Mouse (Mus musculus): ENCODE data around the gene Ldlrap1. TPM values are rescaled to one million over a fixed set of nuclear protein-coding genes. Genes with fewer than 3 reads are reported as not detected.

Gene Ldlrap1
- polyA plus RNA-seq, 1 experiment from 2014 or later: 24.9 TPM

- no peak overlapping the region for H3K27ac ChIP-seq
- no peak overlapping the region for H3K9ac ChIP-seq
- H3K36me3 ChIP-seq: no peaks in the 10 kb centered on the region
- WGBS: 80% methylated on average over 14 of the region's 14 CpGs
- no peak for ATAC-seq (ENCODE audit: borderline replicate concordance, extremely low read depth, low FRiP score, low TSS enrichment)
- no peak overlapping the region for H3K4me2 ChIP-seq
- H3K4me3 ChIP-seq: no peak overlapping the region
- no peaks in the 10 kb centered on the region for H3K27me3 ChIP-seq
- H3K4me1 ChIP-seq: peaks cover 78% of the 10 kb centered on the region
- H3K9me3 ChIP-seq: no peaks in the 10 kb centered on the region
These were observed 8.9 kb downstream of the Ldlrap1 start for GRCm38 (mm10) chr4:134758922-134759321.

GRCm38 (mm10) chr4:134758367-134758766, 9.5 kb downstream of the Ldlrap1 start:
- no peak overlapping the region for H3K27ac ChIP-seq
- 75% methylated on average over 4 of the region's 4 CpGs for WGBS

GRCm38 (mm10) chr4:134756953-134757352, 10.9 kb downstream of the Ldlrap1 start:
- no peaks in the 10 kb centered on the region for H3K36me3 ChIP-seq
- 82% methylated on average over 7 of the region's 7 CpGs for WGBS
- no peaks in the 10 kb centered on the region for H3K27me3 ChIP-seq
- H3K4me3 ChIP-seq: no peak overlapping the region
- no peak overlapping the region for H3K27ac ChIP-seq
- no peaks in the 10 kb centered on the region for H3K9me3 ChIP-seq
- no peak overlapping the region for H3K9ac ChIP-seq
- no peak overlapping the region for H3K4me2 ChIP-seq
- H3K4me1 ChIP-seq: peaks cover 75% of the 10 kb centered on the region
- no peak for ATAC-seq (ENCODE audit: borderline replicate concordance, extremely low read depth, low FRiP score, low TSS enrichment)

More at GRCm38 (mm10) chr4:134758367-134758766, 9.5 kb downstream of the Ldlrap1 start:
- no peak overlapping the region for H3K4me3 ChIP-seq
- no peaks in the 10 kb centered on the region for H3K27me3 ChIP-seq
- H3K9ac ChIP-seq: no peak overlapping the region
- ATAC-seq (ENCODE audit: borderline replicate concordance, extremely low read depth, low FRiP score, low TSS enrichment): no peak
- H3K9me3 ChIP-seq: no peaks in the 10 kb centered on the region
- no peaks in the 10 kb centered on the region for H3K36me3 ChIP-seq
- H3K4me1 ChIP-seq: peaks cover 79% of the 10 kb centered on the region
- no peak overlapping the region for H3K4me2 ChIP-seq

GRCm38 (mm10) chr4:134754941-134755340, 12.9 kb downstream of the Ldlrap1 start:
- no peak overlapping the region for H3K4me2 ChIP-seq
- H3K27me3 ChIP-seq: no peaks in the 10 kb centered on the region
- no peaks in the 10 kb centered on the region for H3K36me3 ChIP-seq
- no peaks in the 10 kb centered on the region for H3K9me3 ChIP-seq
- H3K9ac ChIP-seq: no peak overlapping the region
- no peak overlapping the region for H3K4me3 ChIP-seq
- H3K27ac ChIP-seq: no peak overlapping the region
- H3K4me1 ChIP-seq: peaks cover 63% of the 10 kb centered on the region
- ATAC-seq (ENCODE audit: borderline replicate concordance, extremely low read depth, low FRiP score, low TSS enrichment): no peak
- WGBS: 73% methylated on average over 13 of the region's 13 CpGs

GRCm38 (mm10) chr4:134754371-134754770, 13.5 kb downstream of the Ldlrap1 start:
- 0 out of 2 replicates have a peak, but pooled peaks cover 3% of the 10 kb centered on the region for H3K36me3 ChIP-seq
- no peaks in the 10 kb centered on the region for H3K27me3 ChIP-seq
- H3K27ac ChIP-seq: peak overlapping the region; percentile 51; the same call in 1 of the 2 replicates
- H3K9ac ChIP-seq: 0 out of 2 replicates have a peak overlapping the region, but pooled peaks have one; percentile 8
- H3K4me3 ChIP-seq: no peak overlapping the region
- no peaks in the 10 kb centered on the region for H3K9me3 ChIP-seq
- no peak overlapping the region for H3K4me2 ChIP-seq
- WGBS: 48% methylated on average over 10 of the region's 10 CpGs
- peaks cover 57% of the 10 kb centered on the region for H3K4me1 ChIP-seq
- no peak for ATAC-seq (ENCODE audit: borderline replicate concordance, extremely low read depth, low FRiP score, low TSS enrichment)

- peak overlapping the region; percentile 51 for H3K27ac ChIP-seq
- ATAC-seq (ENCODE audit: borderline replicate concordance, extremely low read depth, low FRiP score, low TSS enrichment): peak; percentile 11; the same call in 1 of the 2 replicates
- H3K4me3 ChIP-seq: no peak overlapping the region
- 36% methylated on average over 17 of the region's 17 CpGs for WGBS
- H3K4me1 ChIP-seq: peaks cover 50% of the 10 kb centered on the region
- no peaks in the 10 kb centered on the region for H3K9me3 ChIP-seq
- no peaks in the 10 kb centered on the region for H3K27me3 ChIP-seq
- H3K4me2 ChIP-seq: no peak overlapping the region
- 0 out of 2 replicates have a peak overlapping the region, but pooled peaks have one; percentile 8 for H3K9ac ChIP-seq
- H3K36me3 ChIP-seq: peaks cover 10% of the 10 kb centered on the region; the same call in 1 of the 2 replicates
These were observed 14.1 kb downstream of the Ldlrap1 start for GRCm38 (mm10) chr4:134753516-134754261.

- peaks cover 17% of the 10 kb centered on the region; the same call in 1 of the 2 replicates for H3K36me3 ChIP-seq
- H3K4me3 ChIP-seq: no peak overlapping the region
- peaks cover 44% of the 10 kb centered on the region for H3K4me1 ChIP-seq
- H3K9me3 ChIP-seq: no peaks in the 10 kb centered on the region
- ATAC-seq (ENCODE audit: borderline replicate concordance, extremely low read depth, low FRiP score, low TSS enrichment): 0 out of 2 replicates have a peak, but pooled peaks have one; percentile 21
- 36% methylated on average over 11 of the region's 11 CpGs for WGBS
- H3K27ac ChIP-seq: peak overlapping the region; percentile 29; the same call in 1 of the 2 replicates
- H3K4me2 ChIP-seq: no peak overlapping the region
- H3K27me3 ChIP-seq: no peaks in the 10 kb centered on the region
- no peak overlapping the region for H3K9ac ChIP-seq
These were observed 14.9 kb downstream of the Ldlrap1 start for GRCm38 (mm10) chr4:134752911-134753426.

- peaks cover 28% of the 10 kb centered on the region; the same call in 1 of the 2 replicates for H3K36me3 ChIP-seq
- 80% methylated on average over 18 of the region's 18 CpGs for WGBS
- H3K27me3 ChIP-seq: no peaks in the 10 kb centered on the region
- no peak overlapping the region for H3K4me2 ChIP-seq
- H3K9ac ChIP-seq: no peak overlapping the region
- H3K9me3 ChIP-seq: no peaks in the 10 kb centered on the region
- peaks cover 44% of the 10 kb centered on the region for H3K4me1 ChIP-seq
- no peak overlapping the region for H3K4me3 ChIP-seq
- no peak for ATAC-seq (ENCODE audit: borderline replicate concordance, extremely low read depth, low FRiP score, low TSS enrichment)
- H3K27ac ChIP-seq: no peak overlapping the region
These were observed 16.0 kb downstream of the Ldlrap1 start for GRCm38 (mm10) chr4:134751682-134752380.

- Histone ChIP-seq H3K36me3 (peaks cover 38% of the 10 kb centered on the region), H3K27ac (peak overlapping the region; percentile 42; the same call in 1 of the 2 replicates), H3K4me1 (peaks cover 39% of the 10 kb centered on the region), H3K4me3 (no peak overlapping the region), H3K4me2 (no peak overlapping the region), H3K9me3 (no peaks in the 10 kb centered on the region), H3K9ac (no peak overlapping the region), H3K27me3 (no peaks in the 10 kb centered on the region)
- ATAC-seq (ENCODE audit: borderline replicate concordance, extremely low read depth, low FRiP score, low TSS enrichment): no peak
- 75% methylated on average over 6 of the region's 6 CpGs for WGBS
These were observed 17.0 kb downstream of the Ldlrap1 start for GRCm38 (mm10) chr4:134750825-134751224.

GRCm38 (mm10) chr4:134750263-134750662, 17.6 kb downstream of the Ldlrap1 start:
- no peak for ATAC-seq (ENCODE audit: borderline replicate concordance, extremely low read depth, low FRiP score, low TSS enrichment)
- peak overlapping the region; percentile 42; the same call in 1 of the 2 replicates for H3K27ac ChIP-seq
- WGBS: 25% methylated on average over 5 of the region's 5 CpGs

GRCm38 (mm10) chr4:134749301-134750030, 18.4 kb downstream of the Ldlrap1 start:
- H3K4me3 ChIP-seq: no peak overlapping the region
- peaks cover 26% of the 10 kb centered on the region for H3K4me1 ChIP-seq
- no peak for ATAC-seq (ENCODE audit: borderline replicate concordance, extremely low read depth, low FRiP score, low TSS enrichment)
- H3K27me3 ChIP-seq: no peaks in the 10 kb centered on the region
- H3K9ac ChIP-seq: no peak overlapping the region
- H3K9me3 ChIP-seq: no peaks in the 10 kb centered on the region
- H3K4me2 ChIP-seq: no peak overlapping the region
- H3K36me3 ChIP-seq: peaks cover 45% of the 10 kb centered on the region
- peak overlapping the region; percentile 15 for H3K27ac ChIP-seq
- WGBS: 59% methylated on average over 21 of the region's 21 CpGs

More at GRCm38 (mm10) chr4:134750263-134750662, 17.6 kb downstream of the Ldlrap1 start:
- Histone ChIP-seq H3K27me3 (no peaks in the 10 kb centered on the region), H3K36me3 (peaks cover 44% of the 10 kb centered on the region), H3K9ac (no peak overlapping the region), H3K4me3 (no peak overlapping the region), H3K4me2 (no peak overlapping the region), H3K4me1 (peaks cover 34% of the 10 kb centered on the region), H3K9me3 (no peaks in the 10 kb centered on the region)
